Mouse (Mus musculus): ENCODE results near the gene Supt5. TPM values are rescaled to one million over a fixed set of nuclear protein-coding genes. Genes with fewer than 3 reads are reported as not detected.

The Supt5 gene
- polyA plus RNA-seq (2014; fragmentation: Illumina TruSeq; extraction: RNeasy Lipid Tissue Mini Kit (QIAGEN cat#74804); ENCODE audit: low read depth, low replicate concordance), result 65.4 TPM

DNA sequence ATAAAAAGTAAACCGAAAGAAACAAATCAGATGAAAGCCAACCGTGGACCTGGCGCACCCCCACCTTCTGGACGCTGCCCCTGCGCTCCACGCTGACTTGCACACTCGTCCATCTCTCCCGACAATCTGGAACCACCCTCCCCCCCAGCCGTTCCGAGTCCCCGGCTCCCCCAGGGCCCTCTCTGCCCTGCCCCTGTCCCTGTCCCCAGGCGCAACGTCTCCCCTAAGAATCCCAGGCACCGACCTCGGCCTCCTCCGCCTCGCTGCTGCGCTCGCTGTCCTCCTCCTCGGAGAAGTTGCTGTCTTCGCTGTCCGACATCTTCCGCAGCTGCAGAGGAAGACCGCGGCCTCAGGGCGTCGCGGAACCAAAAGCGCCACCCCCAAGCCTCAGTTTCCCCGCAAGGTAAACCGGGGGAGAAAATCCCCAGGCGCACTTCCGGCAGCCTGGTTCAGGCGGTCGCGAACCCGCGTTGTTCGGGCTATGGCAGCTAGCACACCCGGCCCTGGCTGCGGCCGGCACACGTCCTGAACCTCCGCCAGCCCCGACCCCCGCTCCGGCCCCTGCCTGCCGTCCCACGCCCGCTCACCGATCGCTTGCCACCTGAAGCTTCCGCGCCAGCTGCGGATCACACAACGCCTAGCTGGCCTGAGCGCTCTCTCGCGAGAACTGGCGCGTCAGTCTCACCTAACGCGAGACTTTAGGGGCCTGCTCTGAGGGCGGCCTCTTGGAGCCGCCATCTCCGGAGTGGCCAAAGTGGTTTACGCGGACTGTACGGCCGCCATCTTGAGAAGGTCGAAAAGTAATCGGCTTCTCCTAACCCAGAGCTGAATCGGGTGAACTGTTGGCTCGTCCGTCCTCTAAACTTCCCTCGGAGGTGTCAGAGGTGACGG lies at the start of gene Supt5:
TSS of gene Supt5 (minus strand) at position 639 of the 891 bp plus-strand sequence.

DNA sequence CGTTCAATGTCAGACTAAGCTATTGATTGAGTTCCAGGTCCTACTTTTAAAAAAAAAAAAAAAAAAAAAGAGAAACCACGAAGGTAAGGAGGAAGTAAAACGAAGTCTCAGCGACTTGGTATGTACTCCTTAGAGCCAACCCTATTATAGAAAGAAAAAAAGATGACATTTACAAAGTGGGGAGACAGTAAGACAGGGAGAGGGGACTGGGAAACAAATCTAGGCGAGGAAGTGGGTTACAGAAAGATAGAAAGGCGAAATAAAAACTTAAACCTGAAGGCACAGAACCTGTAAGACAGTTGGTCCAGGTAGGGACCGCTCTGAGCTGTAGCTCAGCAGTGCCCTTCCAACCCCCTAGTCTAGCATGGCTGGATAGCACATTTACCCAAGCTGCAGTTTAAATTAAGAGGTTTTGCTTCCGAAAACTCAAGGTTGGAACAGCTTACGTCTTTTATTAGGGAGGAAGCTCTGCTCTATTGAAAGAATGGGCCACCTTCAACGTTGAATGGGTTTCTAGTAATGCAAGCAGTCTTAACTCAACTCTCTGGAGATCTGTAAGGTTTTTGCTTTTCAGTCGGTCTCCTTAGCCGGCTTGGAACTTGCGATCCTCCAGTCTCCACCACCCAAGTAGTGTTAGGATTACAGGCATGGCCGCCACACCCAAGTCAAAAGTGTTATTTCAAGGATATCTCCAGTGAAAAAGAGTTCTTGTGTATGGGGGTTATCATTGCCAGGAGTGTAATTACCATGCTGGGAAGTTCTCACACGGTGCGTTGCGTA lies 41.9 kb upstream of the Supt5 start, which contains the start of gene Zfp36:
TSS of gene Zfp36 (minus strand) at position 17 of the 780 bp plus-strand sequence.

DNA sequence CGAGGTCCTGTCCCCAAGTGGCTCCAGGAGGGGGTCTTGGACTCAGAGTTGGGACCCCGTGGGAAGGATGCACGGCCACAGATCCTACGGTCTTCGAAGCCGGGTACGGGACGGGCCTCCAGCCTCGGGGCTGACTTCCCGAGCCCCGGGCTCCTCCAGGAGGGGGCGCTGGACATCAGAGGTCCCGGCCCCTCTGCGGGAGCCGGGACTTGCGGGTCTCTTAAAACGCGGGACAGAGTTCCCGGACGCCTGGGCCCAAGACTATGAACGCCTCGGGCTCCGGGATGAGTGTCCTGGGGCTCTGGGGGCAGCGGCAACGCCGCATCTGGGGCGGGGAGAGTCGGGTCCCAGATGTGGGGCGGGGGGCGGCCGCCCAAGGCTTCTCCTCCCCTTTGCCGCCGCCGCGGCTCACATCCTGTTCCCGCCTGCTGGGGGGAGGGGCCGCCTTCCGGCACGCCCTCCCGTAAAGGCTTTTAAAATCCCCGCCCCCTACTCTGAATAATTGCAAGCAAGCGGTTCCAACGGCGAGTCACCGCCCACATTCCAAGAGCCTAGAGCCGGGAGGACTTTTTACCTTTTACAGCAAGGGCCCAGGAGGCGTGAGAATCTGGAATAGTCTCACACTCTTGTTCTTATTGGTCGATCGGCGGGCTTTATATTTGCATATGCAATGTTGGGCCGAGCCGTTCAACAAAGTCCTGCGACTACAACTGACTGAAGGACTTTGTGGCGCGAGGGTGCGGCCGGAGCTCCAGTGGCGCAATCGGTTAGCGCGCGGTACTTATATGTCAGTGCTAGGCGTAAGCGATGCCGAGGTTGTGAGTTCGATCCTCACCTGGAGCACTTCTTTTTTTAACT lies 33.9 kb upstream of the Supt5 start, which contains the start of gene Plekhg2:
TSS of gene Plekhg2 (minus strand) at position 349 of the 858 bp plus-strand sequence.

DNA sequence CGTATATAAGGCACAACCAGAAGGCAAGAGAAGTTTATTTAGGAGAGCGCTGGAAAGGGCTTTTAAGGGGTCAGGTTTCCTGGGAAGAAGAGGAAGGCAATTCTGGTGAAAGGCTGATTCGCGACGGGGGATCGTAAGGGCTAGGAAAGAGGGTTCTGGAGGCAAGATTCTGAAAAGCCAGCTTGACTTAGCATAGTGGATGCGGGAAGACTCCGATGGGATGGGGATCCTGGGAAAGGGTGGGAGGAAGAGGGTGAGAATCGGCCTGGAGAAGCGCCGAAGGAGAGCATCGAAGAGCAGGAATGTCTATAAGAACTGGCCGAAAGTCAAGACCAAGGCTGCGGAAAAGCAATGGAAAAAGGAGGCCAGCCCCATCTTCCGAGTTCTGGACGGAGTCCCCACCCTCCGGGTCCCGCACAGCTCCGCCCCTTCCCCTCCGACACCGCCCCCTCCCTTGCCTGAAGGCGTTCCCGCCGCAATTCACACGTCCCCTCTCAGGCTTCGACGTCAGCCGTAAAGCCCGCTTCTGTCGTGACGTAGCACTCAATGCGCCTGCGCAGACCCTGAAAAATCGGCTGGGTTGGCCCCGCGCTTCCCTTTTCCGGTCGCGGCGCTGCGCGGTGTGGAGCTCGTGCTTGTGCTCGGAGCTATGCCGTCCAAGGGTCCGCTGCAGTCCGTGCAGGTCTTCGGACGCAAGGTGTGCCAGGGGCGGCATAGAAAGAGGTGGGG lies 11.8 kb upstream of the Supt5 start, which contains the start of gene Rps16:
TSS of gene Rps16 (plus strand) at position 498 of the 729 bp plus-strand sequence.

DNA sequence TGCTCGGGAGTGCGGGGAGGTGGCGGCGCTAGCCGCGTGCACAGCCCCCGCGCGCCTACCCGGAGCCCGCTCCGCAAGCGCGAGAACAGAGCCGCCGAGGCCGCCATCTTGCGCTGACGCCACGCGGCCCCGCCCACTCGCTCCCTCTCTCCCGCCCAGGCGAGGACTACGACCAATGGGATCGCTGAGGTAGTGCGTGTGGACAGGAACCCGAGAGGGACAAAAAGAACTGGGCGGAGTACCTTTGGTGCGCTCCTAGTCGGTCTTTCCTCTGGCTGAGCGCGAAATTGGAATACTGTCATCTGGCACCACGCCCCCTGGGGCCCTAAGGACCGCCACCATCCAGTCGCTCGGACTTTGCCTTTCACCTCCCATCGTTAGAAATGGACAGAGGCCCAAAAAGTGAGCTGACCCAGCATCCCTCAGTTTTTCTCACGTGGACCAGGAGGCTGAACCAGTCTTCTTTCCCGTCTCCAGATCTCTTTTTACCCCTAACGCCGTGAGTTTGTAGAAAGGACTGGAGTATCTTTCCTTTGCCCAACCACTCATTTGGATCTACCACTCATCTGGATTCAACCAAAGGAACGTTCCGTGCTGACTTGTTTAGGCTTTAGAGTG lies 26.5 kb downstream of the Supt5 start, which contains the start of gene Timm50:
TSS of gene Timm50 (minus strand) at position 147 of the 618 bp plus-strand sequence.

DNA sequence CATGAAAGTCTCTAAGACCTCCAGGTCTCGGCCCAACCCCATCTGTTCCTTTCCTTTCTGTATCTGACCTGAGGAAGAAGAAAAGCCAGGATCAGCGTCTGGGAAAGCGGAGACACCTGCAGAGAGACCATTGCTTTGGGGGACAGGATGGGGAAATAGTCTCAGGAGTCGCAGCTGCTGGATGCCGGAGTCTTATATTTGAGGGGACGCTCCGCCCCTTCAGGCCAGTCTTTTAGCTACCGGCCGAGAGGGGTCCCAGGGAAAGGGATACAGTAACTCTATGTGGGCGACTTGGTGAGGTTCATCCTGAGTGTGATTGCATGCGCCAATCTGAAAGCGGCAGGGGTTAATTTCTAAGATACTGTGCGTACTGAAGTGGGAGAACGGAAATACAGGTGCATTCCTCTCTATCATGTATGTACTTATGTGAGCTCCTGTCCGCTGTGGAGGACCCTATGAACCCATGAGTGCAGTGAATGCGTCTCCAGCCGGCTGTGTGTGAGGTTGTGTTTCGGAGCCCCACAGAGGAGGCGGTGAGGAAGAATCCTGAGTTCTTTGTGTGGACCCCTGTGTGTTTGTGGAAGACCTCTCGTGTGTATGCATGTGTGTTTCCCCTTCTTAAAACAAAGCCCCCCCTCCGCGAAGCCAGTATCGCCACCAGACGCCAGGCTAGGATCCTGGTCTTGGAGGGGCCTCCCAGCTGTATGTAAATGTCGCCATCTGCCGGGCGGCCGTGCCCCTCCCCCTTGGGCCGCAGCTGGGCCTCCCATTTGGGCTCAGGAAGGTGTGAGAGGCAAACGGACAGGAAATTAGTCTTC lies 36.7 kb downstream of the Supt5 start, which contains the start of gene Dll3:
TSS of gene Dll3 (minus strand) at position 623 of the 818 bp plus-strand sequence.

DNA sequence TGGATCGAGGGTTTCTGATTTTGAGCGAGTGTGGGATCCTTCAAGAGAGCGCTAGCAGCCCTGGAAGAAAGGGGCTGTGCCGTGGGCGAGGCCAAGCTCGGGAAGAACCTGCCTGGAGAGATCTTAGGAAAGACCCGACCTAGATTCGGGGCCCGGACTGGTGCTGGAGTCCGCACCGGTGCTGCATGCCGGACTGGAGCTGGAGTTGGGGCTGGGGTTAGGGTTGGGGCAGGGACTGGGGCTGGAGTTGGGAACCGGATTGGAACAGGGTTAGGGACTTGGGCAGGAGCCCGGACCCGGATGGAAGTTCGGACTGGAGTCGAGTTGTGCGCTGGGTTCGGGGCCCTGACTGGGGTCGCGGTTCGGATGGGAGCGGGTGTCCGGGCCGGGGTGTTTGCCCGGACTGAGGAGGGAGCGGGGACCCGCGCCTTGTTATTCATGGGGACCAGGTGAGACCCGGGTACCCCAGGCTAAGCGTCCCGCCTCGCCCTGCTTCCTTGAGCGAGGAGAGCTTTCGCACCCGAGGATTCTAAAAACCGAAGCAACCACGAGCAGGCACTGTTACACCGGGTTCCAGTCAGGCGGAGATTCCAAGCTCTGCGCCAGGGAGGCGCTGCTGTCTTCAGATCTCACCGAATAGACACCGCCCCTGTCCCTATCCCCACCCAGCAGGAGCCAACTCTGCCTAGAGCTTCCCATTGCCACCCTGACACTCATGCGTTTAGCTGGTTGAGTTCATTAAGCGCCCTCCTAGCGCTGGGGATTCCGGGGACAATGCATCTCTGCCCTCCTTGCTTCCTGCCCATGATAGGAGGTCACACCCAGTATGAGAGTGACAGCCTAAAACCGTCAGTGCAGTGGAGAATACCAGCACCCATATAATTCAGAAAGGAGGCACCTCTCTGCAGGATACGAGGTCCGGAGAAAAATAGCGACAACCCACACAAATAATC lies 47.6 kb downstream of the Supt5 start, which contains the start of gene Selenov:
TSS of gene Selenov (minus strand) at position 549 of the 953 bp plus-strand sequence.

DNA sequence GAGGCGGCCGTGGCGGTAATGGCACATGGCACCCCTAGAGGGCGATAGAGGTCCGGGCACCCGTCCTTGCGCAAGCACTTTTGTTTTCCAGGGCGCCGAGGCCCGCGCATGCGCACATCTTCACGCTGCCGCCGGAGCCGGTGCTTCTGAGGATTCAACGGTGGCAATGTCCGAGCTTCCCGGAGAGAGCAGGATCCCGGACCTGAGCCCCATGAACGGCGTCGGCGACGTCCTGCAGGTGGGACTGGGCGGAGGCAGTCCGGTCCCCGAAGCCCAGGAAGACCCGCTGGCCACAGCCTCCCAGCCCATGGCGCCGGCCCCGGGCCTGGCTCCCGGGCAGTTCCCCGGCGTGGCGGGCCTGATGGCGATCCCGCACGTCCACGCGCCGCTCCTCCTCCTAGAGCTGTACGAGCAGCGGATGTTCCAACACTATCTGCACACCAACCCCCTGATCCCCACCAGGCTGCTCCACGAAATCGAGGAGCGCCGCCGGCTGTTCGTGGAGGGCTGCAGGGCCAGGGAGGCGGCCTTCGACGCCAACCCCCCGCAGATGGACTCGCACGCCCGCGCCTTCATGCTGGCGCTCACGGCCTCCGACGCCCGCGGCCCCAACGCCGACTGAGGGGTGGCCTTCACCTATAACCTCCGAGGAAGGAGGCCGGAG lies 60.8 kb downstream of the Supt5 start, which contains the start of gene Eid2b:
TSS of gene Eid2b (plus strand) at position 125 of the 664 bp plus-strand sequence.

DNA sequence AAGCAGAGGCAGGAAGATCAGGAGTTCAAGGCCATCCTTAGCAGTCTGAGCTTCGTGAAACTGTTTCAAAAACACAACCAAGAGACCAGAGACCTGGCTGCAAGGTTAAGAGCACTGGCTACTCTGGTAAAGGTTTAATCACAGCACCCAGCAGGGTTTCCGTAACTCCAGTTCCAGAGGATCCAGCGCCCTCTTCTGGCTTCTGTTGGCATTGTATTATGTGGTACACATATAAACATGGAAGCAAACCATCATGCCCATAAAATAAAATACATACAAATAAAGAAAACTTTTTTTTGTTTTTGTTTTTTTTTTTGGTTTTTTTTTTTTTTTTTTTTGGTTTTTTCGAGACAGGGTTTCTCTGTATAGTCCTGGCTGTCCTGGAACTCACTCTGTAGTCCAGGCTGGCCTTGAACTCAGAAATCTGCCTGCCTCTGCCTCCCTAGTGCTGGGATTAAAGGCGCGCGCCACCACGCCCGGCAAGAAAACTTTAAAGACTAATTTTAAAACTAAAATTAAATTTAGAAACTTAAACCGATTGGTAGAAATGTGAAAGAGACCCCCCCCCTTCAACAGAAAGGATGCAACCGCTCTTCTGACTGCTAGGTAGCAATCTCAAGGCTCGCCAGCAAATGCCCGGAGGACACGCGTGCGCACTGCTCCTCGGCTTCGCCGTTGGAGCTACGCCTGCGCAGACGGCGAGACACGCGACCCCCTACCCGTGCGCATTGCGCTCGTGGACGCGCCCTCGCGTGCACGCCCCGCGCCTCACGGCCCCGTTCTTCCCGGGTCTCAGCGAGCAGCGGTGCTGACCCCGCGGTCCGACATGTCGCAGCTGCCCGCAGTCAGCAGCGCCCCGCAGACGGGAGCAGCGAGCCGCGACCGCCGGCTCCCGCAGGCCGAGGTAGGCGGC lies 71.2 kb downstream of the Supt5 start, which contains the start of gene Eid2:
TSS of gene Eid2 (plus strand) at position 753 of the 913 bp plus-strand sequence.

Other genes starting within 250 kb of the Supt5 start
- gene 9530053A07Rik, start 209.3 kb downstream of the Supt5 start, polyA plus RNA-seq (2014; fragmentation: Illumina TruSeq; extraction: RNeasy Lipid Tissue Mini Kit (QIAGEN cat#74804); ENCODE audit: low read depth, low replicate concordance), result not detected
- 9.1 TPM for gene Fbl, start 169.0 kb downstream of the Supt5 start, polyA plus RNA-seq (2014; fragmentation: Illumina TruSeq; extraction: RNeasy Lipid Tissue Mini Kit (QIAGEN cat#74804); ENCODE audit: low read depth, low replicate concordance)
- gene Dyrk1b, start 159.3 kb downstream of the Supt5 start, polyA plus RNA-seq (2014; fragmentation: Illumina TruSeq; extraction: RNeasy Lipid Tissue Mini Kit (QIAGEN cat#74804); ENCODE audit: low read depth, low replicate concordance), result 15.4 TPM
- 10.0 TPM for gene Eid2, start 70.9 kb downstream of the Supt5 start, polyA plus RNA-seq (2014; fragmentation: Illumina TruSeq; extraction: RNeasy Lipid Tissue Mini Kit (QIAGEN cat#74804); ENCODE audit: low read depth, low replicate concordance)
- gene Eid2b, start 61.0 kb downstream of the Supt5 start, polyA plus RNA-seq (2014; fragmentation: Illumina TruSeq; extraction: RNeasy Lipid Tissue Mini Kit (QIAGEN cat#74804); ENCODE audit: low read depth, low replicate concordance), result 3.7 TPM
- 80.2 TPM for gene Selenov, start 47.6 kb downstream of the Supt5 start, polyA plus RNA-seq (2014; fragmentation: Illumina TruSeq; extraction: RNeasy Lipid Tissue Mini Kit (QIAGEN cat#74804); ENCODE audit: low read depth, low replicate concordance)
- 22.7 TPM for gene Dll3, start 36.5 kb downstream of the Supt5 start, polyA plus RNA-seq (2014; fragmentation: Illumina TruSeq; extraction: RNeasy Lipid Tissue Mini Kit (QIAGEN cat#74804); ENCODE audit: low read depth, low replicate concordance)
- gene Timm50, start 26.7 kb downstream of the Supt5 start, polyA plus RNA-seq (2014; fragmentation: Illumina TruSeq; extraction: RNeasy Lipid Tissue Mini Kit (QIAGEN cat#74804); ENCODE audit: low read depth, low replicate concordance), result 3.6 TPM
- gene Rps16, start 11.9 kb upstream of the Supt5 start, polyA plus RNA-seq (2014; fragmentation: Illumina TruSeq; extraction: RNeasy Lipid Tissue Mini Kit (QIAGEN cat#74804); ENCODE audit: low read depth, low replicate concordance), result 59.3 TPM
- gene Plekhg2, start 33.9 kb upstream of the Supt5 start, polyA plus RNA-seq (2014; fragmentation: Illumina TruSeq; extraction: RNeasy Lipid Tissue Mini Kit (QIAGEN cat#74804); ENCODE audit: low read depth, low replicate concordance), result 3.4 TPM
- gene Zfp36, start 41.5 kb upstream of the Supt5 start, polyA plus RNA-seq (2014; fragmentation: Illumina TruSeq; extraction: RNeasy Lipid Tissue Mini Kit (QIAGEN cat#74804); ENCODE audit: low read depth, low replicate concordance), result 2.6 TPM
- 3.9 TPM for gene Med29, start 54.0 kb upstream of the Supt5 start, polyA plus RNA-seq (2014; fragmentation: Illumina TruSeq; extraction: RNeasy Lipid Tissue Mini Kit (QIAGEN cat#74804); ENCODE audit: low read depth, low replicate concordance)
- gene Paf1, start 54.2 kb upstream of the Supt5 start, polyA plus RNA-seq (2014; fragmentation: Illumina TruSeq; extraction: RNeasy Lipid Tissue Mini Kit (QIAGEN cat#74804); ENCODE audit: low read depth, low replicate concordance), result 70.3 TPM
- gene Gmfg, start 98.7 kb upstream of the Supt5 start, polyA plus RNA-seq (2014; fragmentation: Illumina TruSeq; extraction: RNeasy Lipid Tissue Mini Kit (QIAGEN cat#74804); ENCODE audit: low read depth, low replicate concordance), result 5.2 TPM
- gene Lrfn1, start 113.2 kb upstream of the Supt5 start, polyA plus RNA-seq (2014; fragmentation: Illumina TruSeq; extraction: RNeasy Lipid Tissue Mini Kit (QIAGEN cat#74804); ENCODE audit: low read depth, low replicate concordance), result not detected
- gene Ifnl2, start 171.7 kb upstream of the Supt5 start, polyA plus RNA-seq (2014; fragmentation: Illumina TruSeq; extraction: RNeasy Lipid Tissue Mini Kit (QIAGEN cat#74804); ENCODE audit: low read depth, low replicate concordance), result not detected
- gene Ifnl3, start 184.1 kb upstream of the Supt5 start, polyA plus RNA-seq (2014; fragmentation: Illumina TruSeq; extraction: RNeasy Lipid Tissue Mini Kit (QIAGEN cat#74804); ENCODE audit: low read depth, low replicate concordance), result not detected
- not detected for gene Sycn, start 202.1 kb upstream of the Supt5 start, polyA plus RNA-seq (2014; fragmentation: Illumina TruSeq; extraction: RNeasy Lipid Tissue Mini Kit (QIAGEN cat#74804); ENCODE audit: low read depth, low replicate concordance)
- not detected for gene Nccrp1, start 208.5 kb upstream of the Supt5 start, polyA plus RNA-seq (2014; fragmentation: Illumina TruSeq; extraction: RNeasy Lipid Tissue Mini Kit (QIAGEN cat#74804); ENCODE audit: low read depth, low replicate concordance)

Measured in testis, adult 10 weeks (tissue).